In the genomic region with DNA sequence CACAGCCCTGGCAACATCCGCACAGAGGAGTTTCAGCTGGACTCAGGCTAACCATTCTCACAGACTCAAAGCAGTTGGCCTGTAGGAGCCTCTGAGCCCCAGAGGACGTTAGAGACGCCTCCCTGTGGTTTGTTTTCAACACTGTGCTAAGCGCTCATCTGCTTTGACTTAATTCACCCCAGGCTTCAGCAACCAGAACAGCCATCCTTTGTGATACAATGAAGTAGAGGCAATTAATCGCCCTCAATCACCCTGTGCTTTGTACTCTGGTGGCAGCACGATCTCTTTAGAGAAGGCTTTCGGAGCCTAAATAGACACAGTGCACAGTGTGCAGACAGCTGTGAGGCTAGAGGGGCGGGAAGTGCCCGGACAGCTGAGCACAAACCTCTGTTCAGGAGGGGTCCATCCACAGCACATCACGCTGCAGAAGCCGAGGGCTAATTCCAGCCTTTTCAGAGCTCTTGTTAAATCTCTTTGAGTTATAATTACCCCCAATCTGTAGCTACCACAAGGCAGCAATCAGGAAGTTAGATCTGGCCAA, we compare ENCODE assay signal across 11 mouse cellular contexts. TPM values are rescaled to one million over a fixed set of nuclear protein-coding genes. Genes with fewer than 3 reads are reported as not detected.
DNase-seq lines count a peak whose midpoint lies in the region; ATAC-seq and TF ChIP-seq lines count a peak whose summit lies in the region.
"Had no signal": no experiment of that assay in that cellular context is flagged by ENCODE, and none has a peak within 500 bp of the region (broad histone marks: within the 10 kb centered on the region; RNA-seq: fewer than 3 reads in every experiment).

No protein-coding gene starts in this region.

- no peak overlapping the region for H3K4me3 ChIP-seq in ES-E14 (ENCODE audit: insufficient read depth in 1 of 2, low read depth in 1 of 2, low read length in 2 of 2, poor library complexity in 1 of 2, severe bottlenecking in 1 of 2)
- H3K4me3 ChIP-seq in forebrain, embryonic 16.5 days (replicated peaks; ENCODE audit: low read length): no peak overlapping the region
- no peak overlapping the region for H3K4me3 ChIP-seq in midbrain, embryonic 13.5 days (replicated peaks)
- H3K4me3 ChIP-seq in cerebellum, adult 2 months (replicated peaks; ENCODE audit: insufficient read depth, low read depth, low read length): no peak overlapping the region

- H3K36me3 ChIP-seq in ES-E14 (ENCODE audit: control insufficient read depth, insufficient read depth, low read length, poor library complexity, severe bottlenecking): no peaks in the 10 kb centered on the region
- no peaks in the 10 kb centered on the region for H3K36me3 ChIP-seq in forebrain, embryonic 16.5 days (ENCODE audit: control insufficient read depth, insufficient read depth)
- H3K36me3 ChIP-seq in midbrain, embryonic 13.5 days: no peaks in the 10 kb centered on the region

- no peak overlapping the region for H3K27ac ChIP-seq in ES-E14 (ENCODE audit: insufficient read depth, low read depth, low read length, poor library complexity, severe bottlenecking)
- peak overlapping the region; percentile 29 for H3K27ac ChIP-seq in forebrain, embryonic 16.5 days (ENCODE audit: low read length)
- H3K27ac ChIP-seq in midbrain, embryonic 13.5 days: peak overlapping the region; percentile 61
- no peak overlapping the region for H3K27ac ChIP-seq in cerebellum, adult 2 months (ENCODE audit: insufficient read depth, low read length)

- TF ChIP-seq POLR2A in cerebellum, adult 2 months (IDR thresholded peaks at IDR 0.05; ENCODE audit: borderline replicate concordance, insufficient read depth, low read length): no peak

- no peaks in the 10 kb centered on the region for H3K4me1 ChIP-seq in ES-E14 (ENCODE audit: control insufficient read depth in 2 of 2, insufficient read depth in 2 of 2, low read length in 2 of 2, poor library complexity in 1 of 2)
- H3K4me1 ChIP-seq in forebrain, embryonic 16.5 days (replicated peaks; ENCODE audit: control insufficient read depth, insufficient read depth, low read length): peaks cover 18% of the 10 kb centered on the region
- H3K4me1 ChIP-seq in midbrain, embryonic 13.5 days (replicated peaks): peaks cover 43% of the 10 kb centered on the region
- peaks cover 8% of the 10 kb centered on the region for H3K4me1 ChIP-seq in cerebellum, adult 2 months (ENCODE audit: control insufficient read depth, insufficient read depth, low read length)

- no peak overlapping the region for H3K4me2 ChIP-seq in forebrain, embryonic 16.5 days (ENCODE audit: low read length)
- peak overlapping the region; percentile 19 for H3K4me2 ChIP-seq in midbrain, embryonic 13.5 days (replicated peaks)
- H3K4me2 ChIP-seq: heart, embryonic 11.5 days had no signal

- H3K9ac ChIP-seq in ES-E14 (ENCODE audit: insufficient read depth, low read depth, low read length, poor library complexity, severe bottlenecking): no peak overlapping the region
- H3K9ac ChIP-seq in forebrain, embryonic 16.5 days (replicated peaks; ENCODE audit: low read depth, low read length): no peak overlapping the region
- H3K9ac ChIP-seq in midbrain, embryonic 13.5 days (replicated peaks): 0 out of 2 replicates have a peak overlapping the region, but pooled peaks have one; percentile 2

- intact Hi-C loops in heart, postnatal 25 days (cut with DNase I): no loop called here

- H3K9me3 ChIP-seq in ES-E14 (ENCODE audit: control insufficient read depth, insufficient read depth, low read depth, low read length): no peaks in the 10 kb centered on the region
- H3K9me3 ChIP-seq in forebrain, embryonic 16.5 days (ENCODE audit: control insufficient read depth, low read length): no peaks in the 10 kb centered on the region
- H3K9me3 ChIP-seq in midbrain, embryonic 13.5 days: no peaks in the 10 kb centered on the region

- 1% methylated on average over 11 of the region's 11 CpGs for WGBS in forebrain, embryonic 16.5 days
- 1% methylated on average over 11 of the region's 11 CpGs for WGBS in midbrain, embryonic 13.5 days
- WGBS in cerebellum, adult 2 months: 63% methylated on average over 11 of the region's 11 CpGs

- peak; percentile 57 for DNase-seq in ES-E14 (ENCODE audit: low read depth, low spot score)
- peak; percentile 84 for DNase-seq in ZHBTc4 (ENCODE audit: low read depth, low spot score)
- DNase-seq in cerebellum, adult 2 months: no peak
- no peak for DNase-seq in urinary bladder, postnatal 10 days (ENCODE audit: low spot score)
- no peak for DNase-seq in heart, postnatal 25 days (ENCODE audit: low spot score)
- DNase-seq: cerebellum, adult 18-20 months had no signal

- no peak for TF ChIP-seq CTCF in cerebellum, adult 2 months (IDR thresholded peaks at IDR 0.05; ENCODE audit: borderline replicate concordance, insufficient read depth, low read depth, low read length)

- ATAC-seq in forebrain, embryonic 16.5 days: peak; percentile 93
- ATAC-seq in midbrain, embryonic 13.5 days: peak; percentile 90
- ATAC-seq: Patski had no signal

- in situ Hi-C loops in ES-E14 (cut with MboI; ENCODE audit: low sequenced_read_pairs in 2 of 2, unreplicated experiment in 2 of 2): no loop called here

- no peaks in the 10 kb centered on the region for H3K27me3 ChIP-seq in forebrain, embryonic 16.5 days (replicated peaks; ENCODE audit: control insufficient read depth, insufficient read depth, low read length)
- no peaks in the 10 kb centered on the region; the same call in 1 of the 2 replicates for H3K27me3 ChIP-seq in midbrain, embryonic 13.5 days
- H3K27me3 ChIP-seq in cerebellum, adult 2 months (ENCODE audit: control insufficient read depth, insufficient read depth, low read length): no peaks in the 10 kb centered on the region

TF ChIP-seq in ES-E14, 5 proteins besides CTCF, POLR2A, EP300 and RAD21:
- TF ChIP-seq MAFK (IDR thresholded peaks at IDR 0.05; ENCODE audit: insufficient read depth, low read depth, low read length) (no peak), HCFC1 (IDR thresholded peaks at IDR 0.05; ENCODE audit: borderline replicate concordance, insufficient read depth, low read length) (no peak)

RNA-seq across cellular contexts. Expression of a gene that starts 54.2 kb away (rescaled TPM):
- 3.6 and 4.5 TPM in 2 replicates for total RNA-seq in ES-E14 (2012; rRNA removed)
- polyA plus RNA-seq in forebrain, embryonic 16.5 days (2015; fragmentation: Nextera tagmentation; extraction: Ambion mirVana): 103 and 122 TPM in 2 replicates
- polyA plus RNA-seq in midbrain, embryonic 13.5 days (2015; fragmentation: Nextera tagmentation; extraction: Ambion mirVana): 224 and 225 TPM in 2 replicates
- 127 and 156 TPM in 2 replicates for polyA plus RNA-seq in cerebellum, adult 2 months (2012; rRNA removed)
- 1 to 10 TPM; 4.9 to 5.7 TPM for total RNA-seq in heart, postnatal 25 days (2021)
- total RNA-seq: megakaryocyte, adult 5-6 weeks had no signal
- polyA plus RNA-seq: Patski had no signal

Comparison
In these comparisons a context has a peak if more than half of its experiments do, and no peak if none do; other contexts are left out.
1. DNase-seq: peak in ES-E14 (single experiment) and ZHBTc4 (single experiment); none in cerebellum, adult 2 months (0 of 2), urinary bladder, postnatal 10 days (single experiment) and heart, postnatal 25 days (single experiment).
2. H3K27ac ChIP-seq: peak in forebrain, embryonic 16.5 days (single experiment) and midbrain, embryonic 13.5 days (single experiment); none in ES-E14 (single experiment) and cerebellum, adult 2 months (single experiment).